Mouse (Mus musculus) neutrophil, adult 5-6 weeks (primary cell): ENCODE data around the gene Zyg11b. TPM values are rescaled to one million over a fixed set of nuclear protein-coding genes. Genes with fewer than 3 reads are reported as not detected.

ENCODE experiments used
- ATAC-seq: fragments of 151-379, 151-347 bp; 2 replicates; pipeline ENCODE4 v1.8.0; 2017; ENCODE audit warnings: mild to moderate bottlenecking, moderate TSS enrichment; ENCODE audit not compliant: insufficient number of reproducible peaks, poor library complexity, low FRiP score, severe bottlenecking; ENCODE audit errors: extremely low read depth
- total RNA-seq: library from RNA; stranded (forward); fragments of 200-1000 nt; gene quantifications from 2 replicates; pipeline ENCODE4 v1.2.3, GENCODE M21; 2017

Zyg11b gene
- 38.2 and 42.8 TPM in 2 replicates for total RNA-seq

- ATAC-seq, result peak; percentile 95
Observed at GRCm38 (mm10) chr4:108300670-108301373, at the start of gene Zyg11b. TSS of gene Zyg11b (minus strand) at chr4:108301096.

GRCm38 (mm10) chr4:108349836-108350547 lies 49.1 kb upstream of the Zyg11b start:
- ATAC-seq, result no peak

DNA sequence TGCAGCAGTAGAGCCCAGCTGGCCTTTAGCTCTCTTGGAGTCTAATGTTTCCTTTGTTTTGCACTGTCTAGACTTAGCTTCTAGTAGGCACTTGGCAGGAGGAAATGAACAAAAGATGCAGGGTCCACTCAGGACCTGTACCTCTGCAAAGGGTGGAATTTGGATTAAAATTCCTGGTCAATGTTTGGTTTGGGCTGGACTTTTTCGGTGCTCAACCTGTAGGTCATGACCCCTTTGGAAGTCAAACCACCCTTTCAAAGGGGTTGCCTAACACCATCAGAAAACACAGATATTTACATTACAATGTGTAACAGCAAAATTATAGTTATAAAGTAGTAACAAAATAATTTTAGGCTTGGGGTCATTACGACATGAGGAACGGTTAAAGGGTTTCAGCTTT lies 48.2 kb upstream of the Zyg11b start:
- ATAC-seq, result no peak

DNA sequence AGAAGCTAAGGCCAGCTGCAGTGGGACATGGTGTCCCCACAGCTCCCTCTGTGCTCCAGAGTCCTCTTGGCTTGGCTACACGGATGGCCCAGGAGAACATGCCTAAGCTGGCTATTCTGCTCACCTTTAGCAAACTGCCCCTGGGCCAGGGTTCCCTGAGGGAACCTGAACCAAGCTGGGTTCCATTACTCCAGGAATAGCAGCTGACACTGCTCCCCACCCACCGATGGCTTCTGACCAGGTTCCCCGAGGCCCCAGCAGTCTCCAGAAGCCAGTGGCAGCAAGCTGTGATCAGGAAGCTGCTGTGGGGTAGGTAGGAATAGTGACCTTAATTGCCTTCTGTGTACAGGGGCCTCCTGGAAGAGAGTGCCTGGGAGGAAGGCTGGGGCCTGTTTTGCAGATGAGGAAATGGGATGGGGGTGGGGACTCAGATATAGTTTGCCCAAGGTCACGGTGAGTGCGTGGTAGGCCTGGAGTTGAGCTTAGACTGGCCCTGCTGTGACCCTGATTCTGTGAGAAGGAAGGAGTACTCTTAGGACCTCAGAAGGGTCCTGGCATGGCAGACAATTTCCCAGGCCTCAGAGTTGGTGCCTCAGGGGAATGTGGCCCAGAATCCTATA lies 47.5 kb upstream of the Zyg11b start:
- no peak for ATAC-seq

- peak; percentile 80 for ATAC-seq
Observed at GRCm38 (mm10) chr4:108347111-108347510, 46.2 kb upstream of the Zyg11b start.

DNA sequence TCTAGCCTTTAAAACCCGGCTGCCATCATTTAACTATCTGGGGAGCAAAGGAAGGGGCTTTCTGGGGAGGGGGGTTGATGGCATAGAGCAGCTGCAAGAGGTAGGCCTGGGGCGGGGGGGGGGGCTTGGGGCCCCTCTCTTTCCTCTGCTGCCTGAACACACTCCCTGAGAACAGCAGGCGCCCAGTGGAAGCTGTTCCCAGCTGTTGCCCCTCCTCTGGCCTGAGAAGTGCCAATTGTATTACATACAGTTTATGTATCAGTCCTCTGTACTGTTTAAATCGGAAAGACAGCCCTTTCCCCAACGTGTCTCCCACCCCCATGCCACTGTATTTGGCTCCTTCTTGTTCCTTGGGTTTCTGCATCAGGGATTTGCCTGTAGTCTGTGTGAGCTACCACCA lies 44.9 kb upstream of the Zyg11b start:
- ATAC-seq, result no peak

DNA sequence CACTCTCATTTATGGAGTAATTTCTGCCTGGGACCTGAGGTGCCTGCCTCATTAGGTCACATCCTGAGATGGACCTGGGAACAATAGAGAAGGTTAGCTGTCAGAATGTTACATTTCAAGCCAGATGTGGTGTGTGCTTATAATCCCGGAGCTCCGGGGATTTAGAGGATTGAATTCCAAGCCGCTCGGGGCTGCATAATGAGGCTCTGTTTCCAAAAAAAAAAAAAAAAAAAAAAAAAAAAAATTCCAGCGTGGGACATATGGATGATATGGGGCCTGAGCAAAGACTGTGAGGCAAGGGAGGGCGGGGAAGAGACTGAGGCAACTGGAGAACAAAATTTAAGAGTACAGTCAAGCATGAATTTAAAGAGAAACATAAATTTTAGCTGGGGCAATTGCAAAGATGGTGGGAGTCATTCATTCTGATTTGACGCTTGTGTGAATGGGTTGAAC lies 43.8 kb upstream of the Zyg11b start:
- ATAC-seq, result no peak

GRCm38 (mm10) chr4:108339277-108339690 lies 38.4 kb upstream of the Zyg11b start:
- peak; percentile 88 for ATAC-seq

GRCm38 (mm10) chr4:108338811-108339210 lies 37.9 kb upstream of the Zyg11b start:
- ATAC-seq, result no peak

DNA sequence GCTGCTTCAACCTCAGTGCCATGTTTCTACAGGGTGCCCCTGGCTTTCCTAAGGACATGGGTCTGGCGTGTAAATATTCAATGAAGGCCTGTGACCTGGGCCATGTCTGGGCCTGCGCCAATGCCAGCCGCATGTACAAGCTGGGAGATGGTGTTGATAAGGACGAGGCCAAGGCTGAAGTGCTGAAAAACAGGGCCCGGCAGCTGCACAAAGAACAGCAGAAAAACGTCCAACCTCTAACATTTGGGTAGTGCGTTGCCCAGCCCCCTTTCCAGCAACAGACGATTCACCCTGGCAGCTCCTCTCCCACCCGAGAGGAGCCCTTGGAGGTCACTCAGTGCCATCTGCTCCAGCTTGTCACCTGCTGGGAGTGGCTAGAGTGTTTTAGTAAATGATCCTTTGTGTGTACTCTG lies 37.4 kb upstream of the Zyg11b start:
- no peak for ATAC-seq

GRCm38 (mm10) chr4:108337817-108338216 lies 36.9 kb upstream of the Zyg11b start:
- no peak for ATAC-seq

- ATAC-seq, result no peak
Observed at GRCm38 (mm10) chr4:108336765-108337164, 35.9 kb upstream of the Zyg11b start.

DNA sequence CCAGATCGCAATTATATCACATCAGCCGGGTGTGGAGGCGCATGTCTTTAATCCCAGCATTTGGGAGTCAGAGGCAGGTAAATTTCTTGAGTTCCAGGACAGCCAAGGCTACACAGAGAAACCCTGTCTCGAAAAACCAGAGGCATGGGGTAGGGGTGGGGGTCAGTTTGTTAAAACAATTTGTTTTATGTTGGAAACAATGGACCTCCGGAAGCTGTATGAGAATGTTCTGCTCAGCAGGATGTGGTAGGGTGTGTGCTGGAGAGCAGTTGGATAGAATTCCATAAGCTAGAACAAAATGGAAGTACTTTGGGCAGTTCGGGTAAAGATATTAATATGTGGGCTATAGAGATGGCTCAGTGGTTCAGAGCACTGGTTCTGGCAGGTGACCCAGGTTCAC lies 34.5 kb upstream of the Zyg11b start:
- ATAC-seq, result no peak

DNA sequence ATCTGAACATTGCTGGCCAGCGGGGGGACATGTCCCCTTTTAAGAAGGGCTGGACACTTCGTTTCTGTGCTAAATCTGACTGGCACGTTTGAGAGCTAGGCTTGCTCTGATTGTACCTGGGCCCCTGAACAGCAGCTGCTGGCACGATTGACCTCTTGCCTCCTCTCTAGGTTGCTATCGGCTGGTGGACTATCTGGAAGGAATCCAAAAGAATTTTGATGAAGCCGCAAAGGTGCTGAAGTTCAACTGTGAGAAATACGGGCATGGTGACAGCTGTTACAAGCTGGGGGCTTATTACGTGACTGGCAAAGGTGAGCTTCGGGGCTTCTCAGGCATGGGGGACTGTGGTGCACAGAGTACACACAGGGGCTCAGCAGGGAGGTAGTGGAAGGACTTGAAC lies 31.1 kb upstream of the Zyg11b start:
- ATAC-seq, result no peak

DNA sequence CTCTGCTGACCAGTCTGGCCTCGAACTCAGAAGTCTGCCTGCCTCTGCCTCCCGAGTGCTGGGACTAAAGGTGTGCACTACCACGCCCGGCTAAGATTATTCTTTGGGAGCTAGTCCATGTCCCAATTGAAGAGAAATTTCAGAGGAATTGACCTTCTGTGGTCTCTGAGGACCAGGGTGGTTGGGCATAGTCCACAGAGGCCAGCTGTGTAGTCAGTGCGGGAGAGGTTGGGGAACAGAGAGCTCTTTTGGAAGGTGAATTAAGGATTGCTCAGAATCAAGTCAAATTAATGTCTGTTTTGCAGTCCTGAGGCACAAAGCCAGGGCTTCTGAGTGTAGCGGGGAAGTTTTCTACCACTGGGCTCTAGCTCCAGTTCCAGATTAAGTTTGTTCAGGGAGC lies 28.9 kb upstream of the Zyg11b start:
- ATAC-seq, result no peak

DNA sequence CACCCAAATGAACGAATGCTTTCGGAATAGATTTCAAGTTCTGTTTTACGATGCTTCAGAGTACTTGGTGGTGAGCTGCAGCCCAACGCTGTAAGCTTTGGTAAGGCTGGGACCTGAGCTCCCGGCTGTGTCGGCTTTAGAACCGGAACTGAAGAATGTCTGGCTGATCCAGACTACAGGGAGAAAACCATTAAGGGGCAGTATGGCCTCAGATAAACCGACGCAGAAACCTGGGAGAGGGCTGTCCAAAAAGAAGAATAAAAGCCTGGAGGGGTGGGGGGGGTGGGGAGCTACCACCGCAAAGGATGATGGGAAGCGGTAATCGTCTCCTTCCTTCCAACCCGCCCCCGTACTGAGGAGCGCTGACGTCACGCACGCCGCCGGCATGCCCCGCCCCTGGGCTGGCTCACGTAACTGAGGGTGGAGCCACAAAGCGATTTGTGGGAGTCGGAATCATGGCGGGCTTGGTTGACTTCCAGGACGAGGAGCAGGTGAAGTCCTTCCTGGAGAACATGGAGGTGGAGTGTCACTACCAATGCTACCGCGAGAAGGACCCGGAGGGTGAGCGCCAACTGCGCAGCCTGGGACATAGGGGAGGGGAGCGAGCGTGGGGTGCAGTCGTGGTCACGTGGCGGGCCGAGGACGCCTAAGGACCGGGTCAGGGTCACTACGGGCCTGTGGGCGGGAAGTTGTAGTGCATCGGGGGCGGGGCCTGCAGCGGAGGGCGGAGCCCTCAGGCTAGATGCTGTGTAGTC lies 27.0 kb upstream of the Zyg11b start, which contains the start of gene Coa7:
TSS of gene Coa7 (plus strand) at position 411 of the 755 bp plus-strand sequence.
- ATAC-seq, result peak; percentile 89

GRCm38 (mm10) chr4:108327071-108327579 lies 26.2 kb upstream of the Zyg11b start:
- peak; percentile 48 for ATAC-seq

DNA sequence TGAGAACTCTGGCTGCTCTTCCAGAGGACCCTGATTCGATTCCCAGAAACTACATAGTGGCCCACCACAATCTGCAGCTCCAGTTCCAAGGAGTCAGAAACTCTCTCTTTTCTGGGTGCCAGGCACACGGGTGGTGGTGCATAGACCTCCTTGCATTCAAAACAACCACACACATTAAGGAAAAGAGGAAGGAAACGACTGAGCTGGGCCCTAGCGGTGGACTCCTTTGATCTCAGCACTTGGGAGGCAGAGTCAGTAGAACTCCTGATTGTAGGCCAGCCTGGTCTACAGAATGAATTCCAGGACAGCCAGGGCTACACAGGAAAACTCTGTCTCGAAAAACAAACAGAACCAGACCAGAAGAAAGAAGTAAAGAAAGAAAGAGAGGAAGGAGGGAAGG lies 22.7 kb upstream of the Zyg11b start:
- no peak for ATAC-seq
